Mouse (Mus musculus): ENCODE measurements around the gene Dbx1. TPM values are rescaled to one million over a fixed set of nuclear protein-coding genes. Genes with fewer than 3 reads are reported as not detected.

The Dbx1 gene
- polyA plus RNA-seq, 1 experiment from 2014 or later: not detected

Other genes starting within 250 kb of the Dbx1 start
- 21.8 and 23.3 TPM in 2 replicates for gene Htatip2, start 122.3 kb upstream of the Dbx1 start, polyA plus RNA-seq (2015; fragmentation: Nextera tagmentation; extraction: Ambion mirVana)
- gene Prmt3, start 141.5 kb upstream of the Dbx1 start, polyA plus RNA-seq (2015; fragmentation: Nextera tagmentation; extraction: Ambion mirVana): 51.2 and 52.5 TPM in 2 replicates